Mouse (Mus musculus) left cerebral cortex, postnatal 36 days (tissue): Measurements from ENCODE around the gene 1810043G02Rik. TPM values are rescaled to one million over a fixed set of nuclear protein-coding genes. Genes with fewer than 3 reads are reported as not detected.
"Not testable (repeated sequence)": the region's sequence is repeated elsewhere in the genome, so short reads cannot be mapped to it uniquely, and the experiment has no call there.

Experiments used
- DNase-seq, 2 experiments: peaks; one replicate each; pipeline ENCODE4 v3.0.0; 2021 to 2022; ENCODE audit warnings: low spot score in 2 of 2, mixed read lengths in 1 of 2
- intact Hi-C: fragments of 180-260 bp; cut with DNase I; formaldehyde crosslinking; loops from one replicate; pipeline ENCODE4 v1.15.1; 2025
- total RNA-seq, 2 experiments: library from RNA; stranded (reverse); gene quantifications; 2 replicates each; pipeline ENCODE4 v1.2.3; 2021

The 1810043G02Rik gene
- total RNA-seq, 2 experiments from 2014 or later = 32.7 to 38.1 TPM

- DNase-seq = no peak
- intact Hi-C loops = no loop called here
Observed at GRCm38 (mm10) chr10:78002316-78002715, 24.0 kb downstream of the 1810043G02Rik start.

- intact Hi-C loops = no loop called here
- peak; percentile 70 to 75 for DNase-seq
Observed at GRCm38 (mm10) chr10:78004479-78005100, 26.3 kb downstream of the 1810043G02Rik start.

- DNase-seq = no peak
- intact Hi-C loops = no loop called here
Observed at GRCm38 (mm10) chr10:78005791-78006438, 27.6 kb downstream of the 1810043G02Rik start.

- DNase-seq = no peak
- intact Hi-C loops = no loop called here
Observed at GRCm38 (mm10) chr10:78007203-78007602, 28.9 kb downstream of the 1810043G02Rik start.

- DNase-seq = no peak
- intact Hi-C loops = no loop called here
Observed at GRCm38 (mm10) chr10:78008169-78008568, 29.8 kb downstream of the 1810043G02Rik start.

GRCm38 (mm10) chr10:78009184-78009944 lies 31.0 kb downstream of the 1810043G02Rik start:
- intact Hi-C loops = no loop called here
- peak; percentile 89 to 92 for DNase-seq

GRCm38 (mm10) chr10:78009945-78010293 lies 31.6 kb downstream of the 1810043G02Rik start, which contains the start of gene Pfkl:
Pfkl (minus strand) TSS chr10:78010083.
- intact Hi-C loops = loop anchor here (5.0 kb wide), 1 partner anchor 33 kb away; the partner anchor contains the start of gene 1810043G02Rik
- no peak for DNase-seq

- intact Hi-C loops = loop anchor here (5.0 kb wide), 1 partner anchor 33 kb away; the partner anchor contains the start of gene 1810043G02Rik
- DNase-seq = no peak
Observed at GRCm38 (mm10) chr10:78010335-78010734, 32.0 kb downstream of the 1810043G02Rik start.

GRCm38 (mm10) chr10:78011116-78011515 lies 32.8 kb downstream of the 1810043G02Rik start:
- intact Hi-C loops = loop anchor here (5.0 kb wide), 1 partner anchor 34 kb away; the partner anchor contains the start of gene 1810043G02Rik
- DNase-seq = not testable (repeated sequence)

- no peak for DNase-seq
- intact Hi-C loops = loop anchor here (5.0 kb wide), 1 partner anchor 36 kb away; the partner anchor contains the start of gene 1810043G02Rik
Observed at GRCm38 (mm10) chr10:78012661-78013495, 34.6 kb downstream of the 1810043G02Rik start.

- no peak for DNase-seq
- intact Hi-C loops = no loop called here
Observed at GRCm38 (mm10) chr10:78015489-78015888, 37.2 kb downstream of the 1810043G02Rik start.

GRCm38 (mm10) chr10:78016366-78016765 lies 38.0 kb downstream of the 1810043G02Rik start:
- intact Hi-C loops = no loop called here
- DNase-seq = no peak

- DNase-seq = peak; percentile 56 to 65
- intact Hi-C loops = no loop called here
Observed at GRCm38 (mm10) chr10:78018797-78019203, 40.5 kb downstream of the 1810043G02Rik start.

- intact Hi-C loops = no loop called here
- DNase-seq = no peak
Observed at GRCm38 (mm10) chr10:78019291-78019690, 41.0 kb downstream of the 1810043G02Rik start.

- DNase-seq, intact Hi-C loops: not testable (repeated sequence)
Observed at GRCm38 (mm10) chr10:78019984-78020383, 41.7 kb downstream of the 1810043G02Rik start.

GRCm38 (mm10) chr10:78025453-78025852 lies 47.1 kb downstream of the 1810043G02Rik start:
- intact Hi-C loops = loop anchor here (5.0 kb wide), 2 partner anchors 43 to 137 kb away; no protein-coding TSS in a partner anchor
- DNase-seq = not testable (repeated sequence)

GRCm38 (mm10) chr10:78028129-78028528 lies 49.8 kb downstream of the 1810043G02Rik start:
- intact Hi-C loops = loop anchor here (5.0 kb wide), 2 partner anchors 46 to 134 kb away; no protein-coding TSS in a partner anchor
- peak; percentile 44 to 57 for DNase-seq

- intact Hi-C loops = loop anchor here (5.0 kb wide), 2 partner anchors 47 to 133 kb away; no protein-coding TSS in a partner anchor
- no peak for DNase-seq
Observed at GRCm38 (mm10) chr10:78029080-78029479, 50.8 kb downstream of the 1810043G02Rik start.

- no peak for DNase-seq
- intact Hi-C loops = no loop called here
Observed at GRCm38 (mm10) chr10:78031987-78032386, 53.7 kb downstream of the 1810043G02Rik start.
